Mouse (Mus musculus) testis, adult 2 months (tissue): ENCODE data around the gene Krt16. TPM values are rescaled to one million over a fixed set of nuclear protein-coding genes. Genes with fewer than 3 reads are reported as not detected.

Experiments
- H3K27ac ChIP-seq: fragments of 200-500 bp; 2 replicates; pipeline ENCODE4 v1.5.1; 2012; ENCODE audit warnings: low read depth, low read length; ENCODE audit not compliant: control insufficient read depth, insufficient read depth
- H3K27me3 ChIP-seq: fragments of 200-500 bp; 2 replicates; pipeline ENCODE4 v1.6.1; 2012; ENCODE audit warnings: mild to moderate bottlenecking, low read length, moderate library complexity; ENCODE audit not compliant: control insufficient read depth, insufficient read depth
- H3K36me3 ChIP-seq: fragments of 200-500 bp; 2 replicates; pipeline ENCODE4 v1.6.1; 2012; ENCODE audit warnings: mild to moderate bottlenecking, low read length; ENCODE audit not compliant: control insufficient read depth, insufficient read depth
- H3K4me1 ChIP-seq: fragments of 200-500 bp; 2 replicates; pipeline ENCODE4 v1.6.1; 2012; ENCODE audit warnings: low read length; ENCODE audit not compliant: control insufficient read depth, insufficient read depth
- H3K4me3 ChIP-seq: fragments of 200-500 bp; 2 replicates; pipeline ENCODE4 v1.5.1; 2012; ENCODE audit warnings: low read depth, mild to moderate bottlenecking, low read length, moderate library complexity, mixed read lengths; ENCODE audit not compliant: control insufficient read depth
- CTCF ChIP-seq: fragments of 200-500 bp; IDR thresholded peaks from 2 replicates; pipeline ENCODE4 v1.5.1; 2012; ENCODE audit warnings: low read depth, mild to moderate bottlenecking, inconsistent platforms, low read length, moderate library complexity; ENCODE audit not compliant: control insufficient read depth, insufficient read depth, insufficient replicate concordance
- POLR2A ChIP-seq: fragments of 200-500 bp; IDR thresholded peaks from 2 replicates; pipeline ENCODE4 v1.6.1; 2012; ENCODE audit warnings: low read depth, mild to moderate bottlenecking, inconsistent platforms, low read length, moderate library complexity; ENCODE audit not compliant: control insufficient read depth
- polyA plus RNA-seq: library from polyadenylated mRNA; depleted of rRNA; stranded (reverse); fragments of >200 nt; gene quantifications from 2 replicates; pipeline ENCODE4 v1.2.3, GENCODE M21; 2012; rRNA removed

Krt16 gene
- polyA plus RNA-seq, 1 experiment: not detected

- H3K4me3 ChIP-seq: no peak overlapping the region
- no peaks in the 10 kb centered on the region for H3K27me3 ChIP-seq
- H3K27ac ChIP-seq: no peak overlapping the region
- no peaks in the 10 kb centered on the region for H3K36me3 ChIP-seq
- no peaks in the 10 kb centered on the region for H3K4me1 ChIP-seq
- TF ChIP-seq CTCF (no peak), POLR2A (no peak)
These were observed 45.8 kb downstream of the Krt16 start for GRCm38 (mm10) chr11:100202906-100203305.

DNA sequence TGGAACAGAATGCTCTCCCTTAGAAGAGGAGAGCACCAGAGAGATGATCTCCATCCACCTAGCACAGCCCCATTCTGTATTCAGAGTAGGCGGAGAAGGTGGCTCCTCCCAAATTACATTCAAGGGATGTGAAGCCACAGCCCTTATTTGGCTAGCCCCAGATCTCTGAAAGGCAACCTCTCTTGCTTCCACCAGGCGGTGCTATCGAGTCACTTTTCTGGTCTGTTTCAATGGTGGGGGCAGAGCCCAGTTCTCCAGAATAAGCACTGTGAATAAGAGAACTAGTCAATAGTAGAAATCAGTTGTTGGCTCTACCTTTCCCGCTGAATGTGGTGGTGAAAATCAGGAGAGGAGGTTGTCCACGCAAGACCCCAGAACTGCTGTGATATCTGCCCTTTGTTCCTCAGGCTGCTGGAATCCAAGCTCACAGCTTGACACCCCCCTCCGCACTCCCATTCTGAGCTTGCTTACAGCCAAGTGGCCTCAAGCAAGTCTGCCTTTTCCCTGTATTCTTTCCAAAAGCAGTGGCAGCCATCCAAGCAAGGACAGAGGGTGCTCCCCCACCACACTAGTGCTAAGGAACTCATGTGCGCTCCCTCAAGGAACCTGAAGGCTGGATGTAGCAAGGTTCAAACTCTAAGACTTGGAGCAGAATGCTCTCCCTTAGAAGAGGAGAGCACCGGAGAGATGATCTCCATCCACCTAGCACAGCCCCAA, 48.4 kb downstream of the Krt16 start:
- no peak for TF ChIP-seq POLR2A
- peak; percentile 39; the same call in 1 of the 2 replicates for TF ChIP-seq CTCF
- Histone ChIP-seq H3K27me3 (no peaks in the 10 kb centered on the region), H3K4me1 (no peaks in the 10 kb centered on the region), H3K27ac (no peak overlapping the region), H3K36me3 (no peaks in the 10 kb centered on the region), H3K4me3 (no peak overlapping the region)

DNA sequence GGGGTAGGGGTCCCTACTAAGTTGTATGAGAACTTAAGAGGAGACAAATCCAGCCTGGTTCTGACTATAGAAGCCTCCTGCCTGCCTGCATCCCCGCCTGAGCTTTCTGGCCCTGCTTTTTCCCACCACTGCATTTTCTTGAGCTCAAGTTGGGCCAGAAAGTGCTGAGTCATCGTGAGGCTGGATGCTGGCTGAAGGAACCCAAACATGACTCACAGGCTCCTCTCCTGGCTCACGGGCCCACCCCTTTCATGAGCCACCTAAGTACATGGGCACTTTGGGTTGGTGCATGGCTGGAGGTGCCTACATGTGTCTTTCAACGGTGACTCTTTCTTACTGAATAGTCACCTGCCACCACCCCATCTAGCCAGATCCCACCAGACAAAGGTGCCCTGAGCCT, 50.0 kb downstream of the Krt16 start:
- Histone ChIP-seq H3K36me3 (no peaks in the 10 kb centered on the region), H3K4me3 (no peak overlapping the region), H3K27me3 (no peaks in the 10 kb centered on the region), H3K4me1 (no peaks in the 10 kb centered on the region), H3K27ac (no peak overlapping the region)
- TF ChIP-seq POLR2A (no peak), CTCF (no peak)

Other genes with a start within 250 kb of the Krt16 start
- gene Krt33a, start 232.7 kb downstream of the Krt16 start, polyA plus RNA-seq: not detected in 2 replicates
- gene Krt33b, start 219.0 kb downstream of the Krt16 start, polyA plus RNA-seq: not detected in 2 replicates
- not detected in 2 replicates for gene Krt34, start 207.3 kb downstream of the Krt16 start, polyA plus RNA-seq
- 0.12 and 0.18 TPM in 2 replicates for gene Krt31, start 198.4 kb downstream of the Krt16 start, polyA plus RNA-seq
- gene Krt32, start 160.7 kb downstream of the Krt16 start, polyA plus RNA-seq: 1.2 TPM in 1 of 2 replicates, not detected in the other
- 0.17 TPM in 1 of 2 replicates, not detected in the other for gene Krt35, start 152.7 kb downstream of the Krt16 start, polyA plus RNA-seq
- not detected in 2 replicates for gene Krt36, start 143.3 kb downstream of the Krt16 start, polyA plus RNA-seq
- gene Krt13, start 127.3 kb downstream of the Krt16 start, polyA plus RNA-seq: not detected in 2 replicates
- gene Krt15, start 113.0 kb downstream of the Krt16 start, polyA plus RNA-seq: 0.96 and 2.8 TPM in 2 replicates
- 0.75 and 10.1 TPM in 2 replicates for gene Krt19, start 100.2 kb downstream of the Krt16 start, polyA plus RNA-seq
- gene Krt9, start 55.7 kb downstream of the Krt16 start, polyA plus RNA-seq: not detected in 2 replicates
- 1.2 TPM in 1 of 2 replicates, not detected in the other for gene Krt14, start 41.4 kb downstream of the Krt16 start, polyA plus RNA-seq
- gene Krt17, start 12.1 kb upstream of the Krt16 start, polyA plus RNA-seq: not detected in 2 replicates
- not detected in 2 replicates for gene Krt42, start 21.0 kb upstream of the Krt16 start, polyA plus RNA-seq
- 260 and 396 TPM in 2 replicates for gene Eif1, start 71.0 kb upstream of the Krt16 start, polyA plus RNA-seq
- gene Gast, start 85.5 kb upstream of the Krt16 start, polyA plus RNA-seq: 0.43 TPM in 1 of 2 replicates, not detected in the other
- gene Hap1, start 107.2 kb upstream of the Krt16 start, polyA plus RNA-seq: 35.2 and 41.9 TPM in 2 replicates
- gene Jup, start 148.9 kb upstream of the Krt16 start, polyA plus RNA-seq: 103 TPM in 2 replicates
- gene P3h4, start 165.9 kb upstream of the Krt16 start, polyA plus RNA-seq: 8.5 and 9.0 TPM in 2 replicates
- 6.6 and 7.7 TPM in 2 replicates for gene Fkbp10, start 166.8 kb upstream of the Krt16 start, polyA plus RNA-seq
- gene Nt5c3b, start 192.9 kb upstream of the Krt16 start, polyA plus RNA-seq: 145 and 152 TPM in 2 replicates
- 422 and 444 TPM in 2 replicates for gene Klhl10, start 193.0 kb upstream of the Krt16 start, polyA plus RNA-seq
- gene Klhl11, start 223.8 kb upstream of the Krt16 start, polyA plus RNA-seq: 10.2 and 11.2 TPM in 2 replicates